Mouse (Mus musculus): Measurements from ENCODE around the gene Mast2. TPM values are rescaled to one million over a fixed set of nuclear protein-coding genes. Genes with fewer than 3 reads are reported as not detected.

Mast2 gene
- polyA plus RNA-seq, 1 experiment from 2014 or later, result 29.8 TPM

DNA sequence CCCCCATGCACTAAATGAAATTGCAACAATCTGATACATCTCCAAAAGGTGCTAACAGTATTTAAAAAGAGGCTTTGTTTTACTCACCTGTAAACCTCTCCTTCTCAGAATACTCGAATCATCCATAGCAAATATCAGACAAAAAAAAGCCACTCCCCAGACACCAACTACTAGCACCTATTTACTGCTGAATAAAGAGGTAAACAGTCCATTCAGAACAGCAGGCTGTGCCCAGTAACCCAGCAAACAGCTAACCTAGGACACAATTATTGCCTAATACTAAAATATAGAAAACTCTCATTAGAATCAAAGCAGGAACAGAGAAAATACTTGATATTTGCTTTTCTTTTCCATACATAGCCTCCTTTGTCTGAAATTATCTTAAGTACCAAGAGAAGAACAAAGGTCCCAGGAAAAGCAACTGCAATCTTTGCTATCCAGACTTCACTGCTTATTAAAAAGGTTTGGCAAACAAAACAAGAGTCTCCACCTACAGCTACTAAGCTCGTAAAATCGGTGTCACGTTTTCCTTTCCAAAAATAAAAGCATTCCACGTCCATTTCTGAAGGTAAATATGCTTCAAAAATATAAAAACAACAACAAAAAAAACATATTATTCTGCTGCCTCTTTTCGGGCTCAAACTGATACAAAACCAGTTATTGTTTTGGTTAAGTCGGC, 58.6 kb downstream of the Mast2 start:
- no peak for ATAC-seq
- peak overlapping the region; percentile 65 for H3K9ac ChIP-seq
- H3K9me3 ChIP-seq (replicated peaks), result no peaks in the 10 kb centered on the region
- peak overlapping the region; percentile 31 for H3K4me3 ChIP-seq
- peak overlapping the region; percentile 81 for H3K27ac ChIP-seq
- H3K4me1 ChIP-seq, result peaks cover 28% of the 10 kb centered on the region
- WGBS, result 23% methylated on average over 7 of the region's 7 CpGs
- no peaks in the 10 kb centered on the region for H3K36me3 ChIP-seq (ENCODE audit: poor library complexity, severe bottlenecking)
- no peaks in the 10 kb centered on the region for H3K27me3 ChIP-seq
- H3K4me2 ChIP-seq, result peak overlapping the region; percentile 58

DNA sequence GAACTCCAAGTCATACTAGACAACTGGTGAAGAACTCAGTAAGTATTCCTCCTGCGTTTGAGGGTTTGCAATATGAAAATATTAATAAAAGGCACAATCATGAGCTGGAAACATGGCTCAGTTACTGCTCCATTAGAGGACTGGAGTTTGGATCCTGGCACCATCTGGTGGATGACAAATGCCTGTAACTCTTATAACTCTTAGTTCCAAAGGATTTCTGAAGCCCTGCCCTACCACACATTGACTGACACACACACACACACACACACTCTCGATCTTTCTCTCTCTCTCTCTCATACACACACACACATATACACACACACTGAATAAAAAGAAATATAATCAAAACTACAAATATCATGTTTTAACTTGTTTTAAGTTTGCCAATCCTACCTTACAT, 60.1 kb downstream of the Mast2 start:
- H3K4me1 ChIP-seq, result peaks cover 28% of the 10 kb centered on the region
- no peaks in the 10 kb centered on the region for H3K36me3 ChIP-seq (ENCODE audit: poor library complexity, severe bottlenecking)
- 73% methylated on average over 2 of the region's 2 CpGs for WGBS
- H3K27me3 ChIP-seq, result no peaks in the 10 kb centered on the region
- peak; percentile 54; the same call in 1 of the 2 replicates for ATAC-seq
- no peaks in the 10 kb centered on the region for H3K9me3 ChIP-seq (replicated peaks)
- peak overlapping the region; percentile 42 for H3K4me2 ChIP-seq
- peak overlapping the region; percentile 13; the same call in 1 of the 2 replicates for H3K4me3 ChIP-seq
- no peak overlapping the region for H3K27ac ChIP-seq
- H3K9ac ChIP-seq, result no peak overlapping the region

DNA sequence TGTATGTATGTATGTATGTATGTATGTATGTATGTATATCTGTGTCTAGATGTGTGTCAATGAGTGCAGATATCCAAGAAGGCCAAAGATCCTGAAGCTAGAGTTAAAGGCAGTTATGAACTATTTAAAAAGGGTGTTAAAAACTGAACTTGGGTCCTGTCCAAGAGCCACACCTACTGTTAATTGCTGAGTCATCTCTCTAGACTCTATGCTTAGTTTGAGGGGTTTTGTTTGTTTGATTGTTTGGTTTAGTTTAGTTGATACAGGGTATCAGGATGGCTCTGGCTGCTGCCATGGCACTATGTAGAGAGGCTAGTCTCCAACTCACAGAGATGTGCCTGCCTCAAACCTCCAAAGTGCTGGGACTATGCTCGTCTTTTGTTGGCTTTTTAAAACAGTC, 61.3 kb downstream of the Mast2 start:
- no peak for ATAC-seq
- Histone ChIP-seq H3K4me1 (peaks cover 28% of the 10 kb centered on the region), H3K4me2 (0 out of 2 replicates have a peak overlapping the region, but pooled peaks have one; percentile 1), H3K9me3 (replicated peaks) (no peaks in the 10 kb centered on the region), H3K27me3 (no peaks in the 10 kb centered on the region), H3K4me3 (no peak overlapping the region), H3K9ac (no peak overlapping the region), H3K36me3 (ENCODE audit: poor library complexity, severe bottlenecking) (no peaks in the 10 kb centered on the region), H3K27ac (no peak overlapping the region)
- WGBS, result 91% methylated on average over 1 of the region's 1 CpGs

DNA sequence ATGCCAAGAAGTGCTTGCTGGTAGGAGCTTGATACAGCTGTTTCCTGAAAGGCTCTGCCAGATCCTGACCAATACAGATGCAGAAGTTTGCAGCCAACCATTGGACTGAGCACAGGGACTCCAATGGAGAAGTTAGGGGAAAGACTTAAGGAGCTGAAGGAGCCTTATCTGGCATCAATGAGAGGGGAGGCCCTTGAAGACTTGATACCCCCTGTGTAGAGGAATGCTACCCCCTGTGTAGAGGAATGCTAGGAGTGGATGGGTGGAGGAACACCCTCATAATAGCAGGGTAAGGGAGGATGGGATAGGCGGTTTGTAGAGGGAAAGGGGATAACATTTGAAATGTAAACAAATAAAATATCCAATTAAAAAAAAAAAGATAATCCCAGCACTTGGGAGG, 65.9 kb downstream of the Mast2 start:
- WGBS, result 41% methylated on average over 1 of the region's 1 CpGs
- ATAC-seq, result no peak
- H3K27me3 ChIP-seq, result no peaks in the 10 kb centered on the region
- H3K4me2 ChIP-seq, result no peak overlapping the region
- H3K9ac ChIP-seq, result no peak overlapping the region
- no peaks in the 10 kb centered on the region for H3K9me3 ChIP-seq (replicated peaks)
- 0 out of 2 replicates have a peak, but pooled peaks cover 3% of the 10 kb centered on the region for H3K4me1 ChIP-seq
- no peak overlapping the region for H3K4me3 ChIP-seq
- H3K36me3 ChIP-seq (ENCODE audit: poor library complexity, severe bottlenecking), result no peaks in the 10 kb centered on the region
- H3K27ac ChIP-seq, result no peak overlapping the region

DNA sequence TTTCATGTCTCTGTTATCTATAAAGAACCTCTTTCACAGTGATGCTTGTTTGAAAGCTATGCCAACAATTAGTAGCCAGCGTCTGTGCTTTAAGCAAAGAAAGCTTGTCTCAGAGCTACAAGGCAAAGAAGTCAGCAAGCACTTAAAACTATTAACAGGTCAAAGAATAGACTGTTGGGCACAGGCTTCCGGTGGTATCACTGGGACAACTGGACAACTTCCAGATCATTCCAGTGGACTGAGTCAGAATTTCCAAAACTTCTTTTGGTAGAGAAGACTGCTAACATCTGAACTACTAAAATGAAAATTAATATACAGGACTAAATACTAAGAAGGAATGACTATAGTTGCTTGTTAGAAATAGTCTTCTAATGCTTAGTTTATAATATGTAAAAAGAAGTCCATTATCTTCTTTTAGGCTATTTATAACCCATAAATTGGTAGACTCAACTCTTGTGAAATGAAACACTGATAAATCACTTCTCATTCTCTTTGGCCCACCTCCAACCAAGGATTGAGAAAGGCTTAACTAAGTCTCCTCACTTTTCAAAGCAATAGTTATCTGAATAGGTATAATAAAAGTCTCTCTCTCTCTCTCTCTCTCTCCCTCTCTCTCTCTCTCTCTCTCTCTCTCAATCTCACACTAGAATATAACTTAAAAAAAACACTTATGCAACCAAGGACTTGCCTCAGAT, 85.9 kb downstream of the Mast2 start:
- WGBS, result 81% methylated on average over 2 of the region's 2 CpGs
- no peak for ATAC-seq
- H3K36me3 ChIP-seq (ENCODE audit: poor library complexity, severe bottlenecking), result no peaks in the 10 kb centered on the region

DNA sequence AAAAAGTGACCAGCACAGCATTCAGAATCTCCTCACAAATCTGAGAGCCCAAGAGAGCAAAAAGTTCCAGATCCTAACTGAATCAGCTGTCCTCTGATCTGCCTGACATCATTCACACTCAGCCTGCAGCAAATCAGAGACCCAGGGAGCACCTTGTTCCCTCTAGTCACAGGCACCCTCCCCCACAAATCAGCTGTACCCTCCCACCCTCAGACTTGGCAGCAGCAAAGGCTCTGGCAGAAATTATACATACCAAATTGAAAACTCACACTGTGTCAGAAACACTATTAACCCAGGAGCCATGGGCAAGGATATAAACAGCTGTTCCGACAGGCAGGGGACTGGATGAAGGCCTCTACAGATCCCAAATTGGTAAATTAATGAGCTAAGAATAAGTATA, 92.3 kb downstream of the Mast2 start:
- no peaks in the 10 kb centered on the region for H3K9me3 ChIP-seq (replicated peaks)
- ATAC-seq, result peak; percentile 41; the same call in 1 of the 2 replicates
- H3K4me2 ChIP-seq, result no peak overlapping the region
- 65% methylated on average over 1 of the region's 1 CpGs for WGBS
- no peaks in the 10 kb centered on the region for H3K36me3 ChIP-seq (ENCODE audit: poor library complexity, severe bottlenecking)
- no peaks in the 10 kb centered on the region for H3K27me3 ChIP-seq
- H3K27ac ChIP-seq, result no peak overlapping the region; the same call in 1 of the 2 replicates
- H3K9ac ChIP-seq, result no peak overlapping the region
- peaks cover 4% of the 10 kb centered on the region; the same call in 1 of the 2 replicates for H3K4me1 ChIP-seq
- H3K4me3 ChIP-seq, result no peak overlapping the region

More for the DNA sequence above, 85.9 kb downstream of the Mast2 start:
- H3K27ac ChIP-seq, result no peak overlapping the region
- H3K9ac ChIP-seq, result no peak overlapping the region
- no peaks in the 10 kb centered on the region for H3K4me1 ChIP-seq
- no peaks in the 10 kb centered on the region for H3K9me3 ChIP-seq (replicated peaks)
- no peak overlapping the region for H3K4me3 ChIP-seq
- no peak overlapping the region for H3K4me2 ChIP-seq
- no peaks in the 10 kb centered on the region for H3K27me3 ChIP-seq

DNA sequence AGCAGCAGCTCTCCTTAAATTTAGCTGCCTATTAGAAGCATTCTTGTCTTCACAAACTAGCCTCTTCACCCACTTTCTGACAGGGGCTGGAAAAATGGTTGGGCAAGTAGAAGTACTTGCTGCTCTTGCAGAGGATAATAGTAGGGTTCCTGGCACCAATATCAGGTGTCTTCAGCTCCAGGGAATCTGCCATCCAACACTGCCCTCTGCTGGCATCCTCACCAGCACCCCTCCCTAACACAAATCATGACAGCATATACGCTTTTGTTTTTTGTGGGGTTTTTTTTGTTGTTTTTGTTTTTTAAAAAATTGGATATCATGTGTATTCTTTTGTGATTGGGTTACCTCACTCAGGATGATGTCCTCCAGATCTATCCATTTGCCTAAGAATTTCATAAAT, 105.9 kb downstream of the Mast2 start:
- WGBS, result 97% methylated on average over 1 of the region's 1 CpGs
- H3K36me3 ChIP-seq (ENCODE audit: poor library complexity, severe bottlenecking), result no peaks in the 10 kb centered on the region
- no peaks in the 10 kb centered on the region for H3K4me1 ChIP-seq
- no peak overlapping the region for H3K4me2 ChIP-seq
- no peak overlapping the region for H3K27ac ChIP-seq
- no peak for ATAC-seq
- no peaks in the 10 kb centered on the region for H3K27me3 ChIP-seq
- H3K4me3 ChIP-seq, result no peak overlapping the region
- no peaks in the 10 kb centered on the region for H3K9me3 ChIP-seq (replicated peaks)
- H3K9ac ChIP-seq, result no peak overlapping the region

DNA sequence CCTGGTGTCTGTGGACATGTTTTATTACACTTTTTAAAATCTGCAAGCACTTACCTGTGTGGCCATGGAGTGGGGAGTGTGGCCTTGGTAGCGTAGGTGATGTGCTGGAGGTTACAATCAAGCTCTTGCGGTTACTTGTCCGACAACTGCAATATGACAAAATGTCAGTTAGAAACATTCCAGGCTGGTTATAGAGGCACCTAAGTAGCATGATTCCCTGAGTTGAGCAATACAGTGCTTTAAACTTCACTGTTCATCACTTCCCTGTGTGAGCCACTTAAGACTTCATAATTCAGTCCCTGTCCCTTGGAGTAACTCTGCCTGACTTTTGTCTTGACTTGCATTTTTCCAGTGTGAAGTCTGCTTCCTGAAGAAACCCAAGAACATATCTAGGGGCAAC, 111.1 kb downstream of the Mast2 start:
- no peak for ATAC-seq
- 96% methylated on average over 3 of the region's 3 CpGs for WGBS
- Histone ChIP-seq H3K27ac (no peak overlapping the region), H3K4me1 (no peaks in the 10 kb centered on the region), H3K4me3 (no peak overlapping the region), H3K9me3 (replicated peaks) (no peaks in the 10 kb centered on the region), H3K36me3 (ENCODE audit: poor library complexity, severe bottlenecking) (peaks cover 16% of the 10 kb centered on the region; the same call in 1 of the 2 replicates), H3K27me3 (no peaks in the 10 kb centered on the region), H3K9ac (no peak overlapping the region), H3K4me2 (no peak overlapping the region)

DNA sequence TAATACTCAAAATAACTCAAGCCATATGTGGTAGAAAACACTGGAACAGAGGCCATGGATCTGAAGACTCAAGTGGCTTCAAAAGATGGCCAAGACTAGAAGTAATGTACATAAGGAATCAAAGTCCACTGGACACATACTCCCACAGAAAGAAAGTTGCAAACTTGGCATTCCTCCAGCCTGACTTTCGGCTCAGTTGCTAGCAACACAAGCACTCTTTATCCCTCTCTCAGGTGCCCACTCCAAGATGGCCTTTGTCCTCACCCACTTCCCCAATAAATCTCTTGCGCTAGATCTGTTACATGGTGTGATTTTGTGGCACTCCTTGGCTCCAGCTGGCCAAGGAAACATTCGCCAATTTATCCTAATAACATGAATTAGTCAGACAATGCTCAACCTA, 111.5 kb downstream of the Mast2 start:
- ATAC-seq, result no peak
- Histone ChIP-seq H3K9me3 (replicated peaks) (no peaks in the 10 kb centered on the region), H3K27me3 (no peaks in the 10 kb centered on the region), H3K4me3 (no peak overlapping the region), H3K4me1 (no peaks in the 10 kb centered on the region), H3K36me3 (ENCODE audit: poor library complexity, severe bottlenecking) (peaks cover 16% of the 10 kb centered on the region; the same call in 1 of the 2 replicates), H3K4me2 (no peak overlapping the region), H3K9ac (no peak overlapping the region), H3K27ac (no peak overlapping the region)
- 84% methylated on average over 3 of the region's 3 CpGs for WGBS

DNA sequence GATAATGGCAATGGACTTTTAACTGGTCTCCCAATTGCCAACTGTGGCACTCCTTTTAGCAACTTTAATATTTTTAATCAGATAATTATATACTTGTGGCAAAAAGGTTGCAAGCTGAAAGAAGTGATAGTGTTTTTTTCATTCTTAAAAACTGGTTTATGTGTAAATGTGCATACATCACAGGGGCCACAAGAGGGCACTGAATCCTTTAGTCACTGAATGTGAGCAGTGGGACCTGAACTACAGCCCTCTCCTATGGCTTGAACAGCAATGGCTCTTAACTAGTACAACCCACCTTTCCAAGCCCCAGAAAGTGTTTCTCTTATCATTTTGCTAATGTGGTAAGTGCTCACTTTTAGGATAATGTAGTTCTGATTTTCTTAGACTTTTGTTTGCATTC, 121.9 kb downstream of the Mast2 start:
- no peaks in the 10 kb centered on the region for H3K27me3 ChIP-seq
- no peaks in the 10 kb centered on the region for H3K9me3 ChIP-seq (replicated peaks)
- H3K4me1 ChIP-seq, result no peaks in the 10 kb centered on the region
- H3K27ac ChIP-seq, result no peak overlapping the region
- no peak for ATAC-seq
- no peak overlapping the region for H3K9ac ChIP-seq
- no peak overlapping the region for H3K4me3 ChIP-seq
- no peak overlapping the region for H3K4me2 ChIP-seq
- H3K36me3 ChIP-seq (ENCODE audit: poor library complexity, severe bottlenecking), result no peaks in the 10 kb centered on the region

DNA sequence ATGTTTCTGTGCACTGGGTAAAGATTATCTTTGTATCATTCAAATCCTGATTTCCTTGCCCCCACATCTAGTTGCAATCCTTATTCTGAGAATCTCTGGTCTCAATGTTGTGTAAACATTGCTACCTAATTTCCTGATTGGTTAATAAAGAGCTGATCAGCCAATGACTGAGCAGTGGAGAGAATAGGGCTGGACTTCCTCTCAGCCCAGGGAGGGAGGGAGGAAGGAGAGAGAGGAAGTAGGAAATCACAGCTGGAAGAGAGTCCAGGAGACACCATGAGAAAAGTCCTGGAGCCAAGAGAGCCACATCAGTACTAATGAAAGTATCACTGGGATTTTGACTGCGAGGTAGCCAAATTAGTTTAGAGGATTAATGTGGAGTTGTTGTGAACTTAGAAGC, 127.7 kb downstream of the Mast2 start:
- WGBS, result 77% methylated on average over 1 of the region's 1 CpGs
- Histone ChIP-seq H3K36me3 (ENCODE audit: poor library complexity, severe bottlenecking) (no peaks in the 10 kb centered on the region), H3K27me3 (no peaks in the 10 kb centered on the region), H3K4me1 (no peaks in the 10 kb centered on the region), H3K9me3 (replicated peaks) (no peaks in the 10 kb centered on the region), H3K4me2 (no peak overlapping the region), H3K9ac (no peak overlapping the region), H3K27ac (no peak overlapping the region; the same call in 1 of the 2 replicates), H3K4me3 (no peak overlapping the region)
- no peak for ATAC-seq

DNA sequence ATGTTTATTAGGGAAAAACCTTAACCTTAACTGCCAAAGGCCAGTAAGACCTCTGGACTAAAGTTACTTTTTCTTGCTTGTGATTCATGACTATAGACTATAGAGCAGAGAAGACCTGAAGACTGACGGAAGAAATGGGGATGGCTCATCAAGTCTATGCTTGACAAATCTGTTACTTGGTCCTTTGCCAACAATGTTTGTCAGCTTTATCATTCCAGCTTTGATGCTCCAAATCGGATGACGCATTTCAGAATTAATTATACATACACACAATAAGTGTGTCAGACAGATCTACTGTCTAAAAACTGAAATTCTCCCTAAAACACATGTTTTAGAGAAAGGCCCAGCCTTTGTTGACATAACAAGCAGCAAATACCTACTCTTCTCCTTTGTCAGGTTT, 134.7 kb downstream of the Mast2 start:
- H3K4me3 ChIP-seq, result no peak overlapping the region
- no peak overlapping the region for H3K9ac ChIP-seq
- no peak overlapping the region for H3K4me2 ChIP-seq
- no peak overlapping the region for H3K27ac ChIP-seq
- H3K4me1 ChIP-seq, result no peaks in the 10 kb centered on the region
- H3K36me3 ChIP-seq (ENCODE audit: poor library complexity, severe bottlenecking), result peaks cover 47% of the 10 kb centered on the region
- ATAC-seq, result no peak
- 85% methylated on average over 3 of the region's 3 CpGs for WGBS
- no peaks in the 10 kb centered on the region for H3K27me3 ChIP-seq
- H3K9me3 ChIP-seq (replicated peaks), result no peaks in the 10 kb centered on the region
